Mouse (Mus musculus) small intestine, adult 2 months (tissue): ENCODE data around the gene Cnnm4.

Experiments
- CTCF ChIP-seq: fragments of 200-500 bp; IDR thresholded peaks from 2 replicates; pipeline ENCODE4 v1.5.1; 2012; ENCODE audit warnings: low read depth, mild to moderate bottlenecking, control low read depth, inconsistent platforms, low read length, moderate library complexity, mixed read lengths; ENCODE audit not compliant: insufficient replicate concordance, insufficient read length; ENCODE audit errors: extremely low read depth
- POLR2A ChIP-seq: fragments of 200-500 bp; IDR thresholded peaks from 2 replicates; pipeline ENCODE4 v1.6.1; 2012; ENCODE audit warnings: low read depth, mild to moderate bottlenecking, control low read depth, inconsistent platforms, low read length, moderate library complexity

GRCm38 (mm10) chr1:36461829-36462228 is 9.6 kb upstream of the Cnnm4 start:
- TF ChIP-seq POLR2A = no peak
- no peak for TF ChIP-seq CTCF
